In genomic region chr11:117781993-117782704, GRCm38 (mm10) we compare ENCODE assay signal across 8 mouse cellular contexts. TPM values are rescaled to one million over a fixed set of nuclear protein-coding genes. Genes with fewer than 3 reads are reported as not detected.
DNase-seq lines count a peak whose midpoint lies in the region; ATAC-seq and TF ChIP-seq lines count a peak whose summit lies in the region.

Gene Tmc8 (plus strand): TSS chr11:117782076.
Gene Tmc6 (minus strand): TSS chr11:117782198.

- H3K79me2 ChIP-seq in C2C12 (ENCODE audit: control insufficient read depth, insufficient read depth) = no peaks in the 10 kb centered on the region

- 25% methylated on average over 24 of the region's 24 CpGs for WGBS in heart, embryonic 12.5 days

- H3ac ChIP-seq in C2C12 (ENCODE audit: control insufficient read depth, insufficient read length, low read depth) = peak within 1 kb of the TSS; percentile 23

- no peaks in the 10 kb centered on the region for H3K79me3 ChIP-seq in C2C12 (ENCODE audit: low read depth)

- H3K9me3 ChIP-seq in heart, embryonic 12.5 days (replicated peaks) = no peaks in the 10 kb centered on the region

- H3K27ac ChIP-seq in brown adipose tissue, adult 24 weeks (replicated peaks; ENCODE audit: low read depth, low read length) = peak within 1 kb of the TSS; percentile 99
- peak within 1 kb of the TSS; percentile 94 for H3K27ac ChIP-seq in heart, embryonic 12.5 days (ENCODE audit: poor library complexity, severe bottlenecking)

- peaks cover 6% of the 10 kb centered on the region; the same call in 1 of the 2 replicates for H3K4me1 ChIP-seq in brown adipose tissue, adult 24 weeks (ENCODE audit: control insufficient read depth, insufficient read depth, insufficient read length, low read length)
- H3K4me1 ChIP-seq in heart, embryonic 12.5 days (replicated peaks) = peaks cover 49% of the 10 kb centered on the region

- peak; percentile 46 for ATAC-seq in heart, embryonic 12.5 days (ENCODE audit: insufficient number of reproducible peaks, low FRiP score)

- peak within 1 kb of the TSS; percentile 81 for H3K9ac ChIP-seq in heart, embryonic 12.5 days

- H3K27me3 ChIP-seq in C2C12 (ENCODE audit: control insufficient read depth, insufficient read depth, insufficient read length) = no peaks in the 10 kb centered on the region
- H3K27me3 ChIP-seq in heart, embryonic 12.5 days (replicated peaks) = peaks cover 8% of the 10 kb centered on the region; the same call in 1 of the 2 replicates

- peak; percentile 77 for DNase-seq in kidney, postnatal 10 days
- peak; percentile 78 to 83 for DNase-seq in lung, postnatal 4 days
- DNase-seq in spleen, postnatal 4 days (ENCODE audit: low spot score in 2 of 2) = peak; percentile 83 to 90
- no peak for DNase-seq in left cerebral cortex, adult 18-20 months (ENCODE audit: low spot score in 2 of 2)
- no peak for DNase-seq in frontal cortex, postnatal 36 days (ENCODE audit: low spot score in 2 of 2)

- H3K4me2 ChIP-seq in heart, embryonic 12.5 days = peak within 1 kb of the TSS; percentile 99

- no peak for TF ChIP-seq CTCF in C2C12 (IDR thresholded peaks at IDR 0.05; ENCODE audit: control insufficient read depth, insufficient read depth, insufficient read length)

- peak within 1 kb of the TSS; percentile 23 for H3K4me3 ChIP-seq in C2C12 (ENCODE audit: insufficient read depth, poor library complexity, severe bottlenecking)
- H3K4me3 ChIP-seq in brown adipose tissue, adult 24 weeks (ENCODE audit: insufficient read depth, low read depth, low read length) = peak within 1 kb of the TSS; percentile 77
- peak within 1 kb of the TSS; percentile 69 for H3K4me3 ChIP-seq in heart, embryonic 12.5 days

- H3K36me3 ChIP-seq in C2C12 (ENCODE audit: control insufficient read depth, insufficient read depth) = no peaks in the 10 kb centered on the region
- H3K36me3 ChIP-seq in heart, embryonic 12.5 days = peaks cover 10% of the 10 kb centered on the region

TF ChIP-seq in C2C12, 6 proteins besides CTCF, POLR2A, EP300 and RAD21:
- TF ChIP-seq MYOD1 (IDR thresholded peaks at IDR 0.05; ENCODE audit: control insufficient read depth, insufficient read length, low read depth) (no peak), MAX (IDR thresholded peaks at IDR 0.05) (no peak), USF1 (IDR thresholded peaks at IDR 0.05; ENCODE audit: low read depth) (no peak), MYOG (IDR thresholded peaks at IDR 0.05; ENCODE audit: control insufficient read depth, extremely low read depth, insufficient read length) (no peak), CEBPB (IDR thresholded peaks at IDR 0.05; ENCODE audit: low read depth) (no peak), FOSL1 (IDR thresholded peaks at IDR 0.05; ENCODE audit: insufficient read depth, low read length, poor library complexity, severe bottlenecking) (no peak)

RNA-seq across cellular contexts. Expression of gene Tmc8, which starts in this region (rescaled TPM):
- 0.09 TPM for polyA plus RNA-seq in C2C12 (2012; fragmentation: generic; extraction: Trizol)
- polyA plus RNA-seq in brown adipose tissue, adult 24 weeks (2012; ENCODE audit: insufficient read depth, insufficient read length, missing spikeins) = 0.88 TPM in 1 of 2 replicates, not detected in the other
- 4.0 and 4.1 TPM in 2 replicates for polyA plus RNA-seq in heart, embryonic 12.5 days (2016; fragmentation: Nextera tagmentation; extraction: Ambion mirVana)
- total RNA-seq in left cerebral cortex, adult 18-20 months (2021) = 1 to 10 TPM in 1 of 2 experiments, under 1 TPM in 1; 0.40 to 1.1 TPM

RNA-seq across cellular contexts. Expression of gene Tmc6, which starts in this region (rescaled TPM):
- polyA plus RNA-seq in C2C12 (2012; fragmentation: generic; extraction: Trizol) = 23.2 TPM
- 3.7 and 7.2 TPM in 2 replicates for polyA plus RNA-seq in brown adipose tissue, adult 24 weeks (2012; ENCODE audit: insufficient read depth, insufficient read length, missing spikeins)
- polyA plus RNA-seq in heart, embryonic 12.5 days (2016; fragmentation: Nextera tagmentation; extraction: Ambion mirVana) = 23.8 and 26.5 TPM in 2 replicates
- total RNA-seq in left cerebral cortex, adult 18-20 months (2021) = 1 to 10 TPM; 7.0 to 7.3 TPM

Comparison
In these comparisons a context has a peak if more than half of its experiments do, and no peak if none do; other contexts are left out.
1. H3K4me3 ChIP-seq: peak in every context shown above with its lines; median percentile 77 in brown adipose tissue, adult 24 weeks; 69 in heart, embryonic 12.5 days; 23 in C2C12.
2. DNase-seq: peak in kidney, postnatal 10 days (single experiment), lung, postnatal 4 days (2 of 2) and spleen, postnatal 4 days (2 of 2); none in left cerebral cortex, adult 18-20 months (0 of 2) and frontal cortex, postnatal 36 days (0 of 2).